Mouse (Mus musculus) forebrain, embryonic 16.5 days (tissue): ENCODE data around the gene BC051665. TPM values are rescaled to one million over a fixed set of nuclear protein-coding genes. Genes with fewer than 3 reads are reported as not detected.

Experiments used
- ATAC-seq: fragments of 200-750 bp; cut with Nextera tagmentation; 2 replicates; pipeline ENCODE4 v1.8.0; 2017; ENCODE audit warnings: mild to moderate bottlenecking, moderate library complexity
- H3K27ac ChIP-seq: fragments of 300-500 bp; sonication (generic); 2 replicates; pipeline ENCODE4 v1.5.1; 2014; ENCODE audit warnings: low read length, control low read depth
- H3K27me3 ChIP-seq: fragments of 300-500 bp; sonication (generic); replicated peaks from 2 replicates; pipeline ENCODE4 v1.6.1; 2014; ENCODE audit warnings: low read length; ENCODE audit not compliant: control insufficient read depth, insufficient read depth
- H3K36me3 ChIP-seq: fragments of 300-500 bp; sonication (generic); 2 replicates; pipeline ENCODE4 v1.6.1; 2014; ENCODE audit not compliant: control insufficient read depth, insufficient read depth
- H3K4me1 ChIP-seq: fragments of 300-500 bp; sonication (generic); replicated peaks from 2 replicates; pipeline ENCODE4 v1.6.1; 2014; ENCODE audit warnings: low read length; ENCODE audit not compliant: control insufficient read depth, insufficient read depth
- H3K4me2 ChIP-seq: fragments of 300-500 bp; sonication (generic); 2 replicates; pipeline ENCODE4 v1.6.1; 2014; ENCODE audit warnings: mild to moderate bottlenecking, low read length, control low read depth
- H3K4me3 ChIP-seq: fragments of 300-500 bp; sonication (generic); replicated peaks from 2 replicates; pipeline ENCODE4 v1.5.1; 2014; ENCODE audit warnings: mild to moderate bottlenecking, low read length, control low read depth
- H3K9ac ChIP-seq: fragments of 300-500 bp; sonication (generic); replicated peaks from 2 replicates; pipeline ENCODE4 v1.6.1; 2014; ENCODE audit warnings: low read depth, low read length, control low read depth
- H3K9me3 ChIP-seq: fragments of 300-500 bp; sonication (generic); 2 replicates; pipeline ENCODE4 v1.6.1; 2016; ENCODE audit warnings: low read length; ENCODE audit not compliant: control insufficient read depth
- WGBS: fragments of 180-500 bp; shearing (Covaris S2); extraction: QIAGEN DNeasy Blood & Tissue Kit; methylation state at CpG from one replicate; pipeline ENCODE4 v1.1.7; 2014; 5-methylcytosine and 5-hydroxymethylcytosine counted together
- polyA plus RNA-seq: library from polyadenylated mRNA; unstranded; fragments of >200 nt; fragmentation: Nextera tagmentation; extraction: Ambion mirVana; gene quantifications from 2 replicates; pipeline ENCODE4 v1.2.1, GENCODE M21; 2015

BC051665 gene
- polyA plus RNA-seq = not detected in 2 replicates

- H3K9me3 ChIP-seq = no peaks in the 10 kb centered on the region
- H3K27ac ChIP-seq = no peak within 1 kb of the TSS
- H3K4me1 ChIP-seq = no peaks in the 10 kb centered on the region
- H3K4me3 ChIP-seq = no peak within 1 kb of the TSS
- no peaks in the 10 kb centered on the region for H3K36me3 ChIP-seq
- no peak for ATAC-seq
- no peaks in the 10 kb centered on the region for H3K27me3 ChIP-seq
- no peak within 1 kb of the TSS for H3K4me2 ChIP-seq
- H3K9ac ChIP-seq = no peak within 1 kb of the TSS
These were observed at the start of gene BC051665 for GRCm38 (mm10) chr13:60786264-60786663. TSS of gene BC051665 (minus strand) at chr13:60786364.

GRCm38 (mm10) chr13:60826052-60826451 is 39.9 kb upstream of the BC051665 start:
- 66% methylated on average over 3 of the region's 3 CpGs for WGBS
- Histone ChIP-seq H3K27ac (no peak overlapping the region), H3K4me2 (no peak overlapping the region), H3K4me1 (no peaks in the 10 kb centered on the region), H3K9me3 (no peaks in the 10 kb centered on the region), H3K36me3 (no peaks in the 10 kb centered on the region), H3K4me3 (no peak overlapping the region), H3K27me3 (no peaks in the 10 kb centered on the region), H3K9ac (no peak overlapping the region)
- no peak for ATAC-seq

- ATAC-seq = no peak
- Histone ChIP-seq H3K4me3 (no peak overlapping the region), H3K27me3 (no peaks in the 10 kb centered on the region), H3K36me3 (no peaks in the 10 kb centered on the region), H3K9ac (no peak overlapping the region), H3K4me1 (no peaks in the 10 kb centered on the region), H3K4me2 (no peak overlapping the region), H3K9me3 (no peaks in the 10 kb centered on the region), H3K27ac (no peak overlapping the region)
- 67% methylated on average over 3 of the region's 3 CpGs for WGBS
These were observed 34.5 kb upstream of the BC051665 start for GRCm38 (mm10) chr13:60820486-60821175.

GRCm38 (mm10) chr13:60819469-60819868 is 33.3 kb upstream of the BC051665 start:
- Histone ChIP-seq H3K27me3 (no peaks in the 10 kb centered on the region), H3K4me2 (no peak overlapping the region), H3K9ac (no peak overlapping the region), H3K9me3 (no peaks in the 10 kb centered on the region), H3K36me3 (no peaks in the 10 kb centered on the region), H3K27ac (no peak overlapping the region), H3K4me3 (no peak overlapping the region), H3K4me1 (no peaks in the 10 kb centered on the region)
- 15% methylated on average over 7 of the region's 7 CpGs for WGBS
- no peak for ATAC-seq

GRCm38 (mm10) chr13:60813722-60814121 is 27.6 kb upstream of the BC051665 start:
- no peak overlapping the region for H3K4me3 ChIP-seq
- no peaks in the 10 kb centered on the region for H3K27me3 ChIP-seq
- H3K9me3 ChIP-seq = no peaks in the 10 kb centered on the region
- no peak overlapping the region for H3K9ac ChIP-seq
- H3K4me1 ChIP-seq = no peaks in the 10 kb centered on the region
- WGBS = 64% methylated on average over 1 of the region's 1 CpGs
- no peak overlapping the region for H3K4me2 ChIP-seq
- H3K36me3 ChIP-seq = no peaks in the 10 kb centered on the region
- no peak overlapping the region for H3K27ac ChIP-seq
- no peak for ATAC-seq

GRCm38 (mm10) chr13:60812768-60813167 is 26.6 kb upstream of the BC051665 start:
- no peak overlapping the region for H3K4me3 ChIP-seq
- H3K4me2 ChIP-seq = no peak overlapping the region
- no peaks in the 10 kb centered on the region for H3K27me3 ChIP-seq
- no peak for ATAC-seq
- H3K4me1 ChIP-seq = no peaks in the 10 kb centered on the region
- WGBS = 93% methylated on average over 6 of the region's 6 CpGs
- H3K9ac ChIP-seq = no peak overlapping the region
- no peaks in the 10 kb centered on the region for H3K36me3 ChIP-seq
- H3K9me3 ChIP-seq = no peaks in the 10 kb centered on the region
- H3K27ac ChIP-seq = no peak overlapping the region

GRCm38 (mm10) chr13:60809690-60810089 is 23.5 kb upstream of the BC051665 start:
- H3K4me2 ChIP-seq = no peak overlapping the region
- no peak overlapping the region for H3K4me3 ChIP-seq
- 84% methylated on average over 2 of the region's 2 CpGs for WGBS
- no peak for ATAC-seq
- no peaks in the 10 kb centered on the region for H3K4me1 ChIP-seq
- H3K27me3 ChIP-seq = no peaks in the 10 kb centered on the region
- no peak overlapping the region for H3K27ac ChIP-seq
- no peaks in the 10 kb centered on the region for H3K9me3 ChIP-seq
- no peak overlapping the region for H3K9ac ChIP-seq
- H3K36me3 ChIP-seq = no peaks in the 10 kb centered on the region

GRCm38 (mm10) chr13:60802749-60803148 is 16.6 kb upstream of the BC051665 start, which contains the start of gene Ctsll3:
TSS of gene Ctsll3 (minus strand) at chr13:60802849.
- H3K27me3 ChIP-seq = no peaks in the 10 kb centered on the region
- 63% methylated on average over 1 of the region's 1 CpGs for WGBS
- no peak within 1 kb of the TSS for H3K9ac ChIP-seq
- ATAC-seq = no peak
- no peak within 1 kb of the TSS for H3K4me2 ChIP-seq
- H3K9me3 ChIP-seq = no peaks in the 10 kb centered on the region
- H3K4me1 ChIP-seq = no peaks in the 10 kb centered on the region
- H3K27ac ChIP-seq = no peak within 1 kb of the TSS
- H3K36me3 ChIP-seq = no peaks in the 10 kb centered on the region
- no peak within 1 kb of the TSS for H3K4me3 ChIP-seq

- H3K4me2 ChIP-seq = no peak overlapping the region
- H3K9ac ChIP-seq = no peak overlapping the region
- H3K9me3 ChIP-seq = no peaks in the 10 kb centered on the region
- H3K36me3 ChIP-seq = no peaks in the 10 kb centered on the region
- ATAC-seq = no peak
- no peaks in the 10 kb centered on the region for H3K4me1 ChIP-seq
- no peak overlapping the region for H3K27ac ChIP-seq
- WGBS = 81% methylated on average over 1 of the region's 1 CpGs
- no peak overlapping the region for H3K4me3 ChIP-seq
- H3K27me3 ChIP-seq = no peaks in the 10 kb centered on the region
These were observed 3.3 kb upstream of the BC051665 start for GRCm38 (mm10) chr13:60789466-60789865.

GRCm38 (mm10) chr13:60783301-60783700 is 2.9 kb downstream of the BC051665 start:
- Histone ChIP-seq H3K27ac (no peak overlapping the region), H3K4me1 (no peaks in the 10 kb centered on the region), H3K9me3 (no peaks in the 10 kb centered on the region), H3K4me2 (no peak overlapping the region), H3K9ac (no peak overlapping the region), H3K36me3 (no peaks in the 10 kb centered on the region), H3K27me3 (no peaks in the 10 kb centered on the region), H3K4me3 (no peak overlapping the region)
- no peak for ATAC-seq
- 89% methylated on average over 7 of the region's 7 CpGs for WGBS
